Mouse (Mus musculus) cerebellum, adult 2 months (tissue): Measurements from ENCODE around the gene Olfr1373.

Experiments used
- CTCF ChIP-seq: fragments of 200-500 bp; IDR thresholded peaks from 2 replicates; pipeline ENCODE4 v1.5.1; 2011; ENCODE audit warnings: low read depth, mild to moderate bottlenecking, control low read depth, low read length, moderate library complexity, borderline replicate concordance; ENCODE audit not compliant: insufficient read depth
- POLR2A ChIP-seq: fragments of 200-500 bp; IDR thresholded peaks from 2 replicates; pipeline ENCODE4 v1.6.1; 2011; ENCODE audit warnings: low read length, control low read depth, borderline replicate concordance; ENCODE audit not compliant: insufficient read depth

GRCm38 (mm10) chr11:52117156-52117555 lies 28.2 kb downstream of the Olfr1373 start:
- no peak for TF ChIP-seq POLR2A
- TF ChIP-seq CTCF, result no peak
